Mouse (Mus musculus) heart, embryonic 11.5 days (tissue): ENCODE measurements around the gene Slc30a2. TPM values are rescaled to one million over a fixed set of nuclear protein-coding genes. Genes with fewer than 3 reads are reported as not detected.

ENCODE experiments used
- ATAC-seq: fragments of 200-750 bp; cut with Nextera tagmentation; replicated peaks from 2 replicates; pipeline ENCODE4 v1.8.0; 2017; ENCODE audit warnings: moderate library complexity; ENCODE audit not compliant: insufficient number of reproducible peaks, low FRiP score, low TSS enrichment
- H3K27ac ChIP-seq: fragments of 300-500 bp; sonication (generic); 2 replicates; pipeline ENCODE4 v1.5.1; 2014; ENCODE audit warnings: mild to moderate bottlenecking, low read depth, low read length
- H3K27me3 ChIP-seq: fragments of 300-500 bp; sonication (generic); 2 replicates; pipeline ENCODE4 v1.6.1; 2014; ENCODE audit warnings: mild to moderate bottlenecking, low read length, mixed read lengths; ENCODE audit not compliant: control insufficient read depth, insufficient read depth
- H3K36me3 ChIP-seq: fragments of 300-500 bp; sonication (generic); 2 replicates; pipeline ENCODE4 v1.6.1; 2014; ENCODE audit warnings: mild to moderate bottlenecking, low read length, moderate library complexity, mixed read lengths; ENCODE audit not compliant: control insufficient read depth, insufficient read depth
- H3K4me1 ChIP-seq: fragments of 300-500 bp; sonication (generic); 2 replicates; pipeline ENCODE4 v1.6.1; 2014; ENCODE audit warnings: low read length; ENCODE audit not compliant: control insufficient read depth, insufficient read depth
- H3K4me2 ChIP-seq: fragments of 300-500 bp; sonication (generic); 2 replicates; pipeline ENCODE4 v1.6.1; 2014; ENCODE audit warnings: mild to moderate bottlenecking, moderate library complexity
- H3K4me3 ChIP-seq: fragments of 300-500 bp; sonication (generic); 2 replicates; pipeline ENCODE4 v1.5.1; 2014; ENCODE audit warnings: low read depth, low read length
- H3K9ac ChIP-seq: fragments of 300-500 bp; sonication (generic); 2 replicates; pipeline ENCODE4 v1.6.1; 2014; ENCODE audit warnings: mild to moderate bottlenecking, low read depth, low read length, moderate library complexity
- H3K9me3 ChIP-seq: fragments of 300-500 bp; sonication (generic); replicated peaks from 2 replicates; pipeline ENCODE4 v1.6.1; 2016; ENCODE audit warnings: low read length; ENCODE audit not compliant: control insufficient read depth
- WGBS: fragments of 180-500 bp; shearing (Covaris S2); extraction: QIAGEN DNeasy Blood & Tissue Kit; methylation state at CpG from one replicate; pipeline ENCODE4 v1.1.7; 2014; ENCODE audit not compliant: insufficient replicate concordance; 5-methylcytosine and 5-hydroxymethylcytosine counted together
- polyA plus RNA-seq: library from polyadenylated mRNA; unstranded; fragments of >200 nt; fragmentation: Nextera tagmentation; extraction: Ambion mirVana; gene quantifications from 2 replicates; pipeline ENCODE4 v1.2.1, GENCODE M21; 2014

The Slc30a2 gene
- polyA plus RNA-seq, 1 experiment from 2014 or later = 0.26 TPM

DNA sequence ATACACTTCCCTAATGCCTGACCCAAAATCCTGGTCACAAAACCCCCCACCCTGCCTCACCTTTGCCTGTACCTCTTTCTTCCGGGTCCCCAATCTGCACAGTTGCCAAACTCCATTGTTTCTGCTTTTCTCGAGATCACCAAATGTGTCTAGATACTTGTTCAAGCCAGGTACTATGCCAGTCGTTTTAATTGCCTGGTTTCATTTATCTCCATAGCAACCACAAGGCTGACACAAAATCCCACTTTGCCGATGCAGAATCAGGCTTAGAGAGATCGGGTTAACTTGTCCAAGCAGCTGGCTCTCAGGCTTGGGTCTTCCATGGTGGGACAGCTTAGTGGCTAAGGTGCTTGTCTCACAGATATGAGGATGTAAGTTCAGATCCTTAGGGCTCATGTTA lies 57.2 kb downstream of the Slc30a2 start:
- Histone ChIP-seq H3K4me3 (no peak overlapping the region), H3K9me3 (no peaks in the 10 kb centered on the region), H3K4me1 (peaks cover 25% of the 10 kb centered on the region), H3K4me2 (no peak overlapping the region), H3K27me3 (no peaks in the 10 kb centered on the region), H3K36me3 (no peaks in the 10 kb centered on the region), H3K9ac (no peak overlapping the region), H3K27ac (no peak overlapping the region)
- 46% methylated on average over 5 of the region's 5 CpGs for WGBS
- ATAC-seq = no peak

DNA sequence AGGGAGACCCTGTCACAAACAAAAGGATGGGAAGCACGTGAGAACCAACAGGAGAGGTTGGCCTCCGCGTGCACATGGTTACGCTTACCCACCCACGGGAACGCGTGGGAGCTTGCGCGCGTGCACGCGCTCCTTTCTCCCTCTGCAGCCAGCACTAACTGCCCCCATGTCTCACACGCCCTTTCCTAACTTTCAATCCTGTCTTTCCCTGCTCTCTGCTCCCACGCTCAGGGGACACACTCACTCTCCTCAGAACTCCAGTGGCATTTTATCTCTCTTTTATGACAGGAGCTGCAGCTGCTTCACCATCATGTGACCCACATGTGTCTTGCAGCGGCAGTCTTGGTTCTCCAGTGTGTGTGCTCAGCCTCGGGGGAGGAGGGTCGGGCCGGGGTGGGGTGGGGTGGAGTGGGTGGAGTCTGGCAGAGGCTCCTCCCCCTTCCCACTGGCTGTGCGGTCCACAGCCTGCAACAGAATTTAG lies 58.2 kb downstream of the Slc30a2 start:
- 10% methylated on average over 19 of the region's 19 CpGs for WGBS
- H3K36me3 ChIP-seq = no peaks in the 10 kb centered on the region
- no peak overlapping the region for H3K27ac ChIP-seq
- peak; percentile 46; the same call in 1 of the 2 replicates for ATAC-seq
- H3K4me2 ChIP-seq = peak overlapping the region; percentile 74
- no peaks in the 10 kb centered on the region for H3K9me3 ChIP-seq
- peak overlapping the region; percentile 7; the same call in 1 of the 2 replicates for H3K9ac ChIP-seq
- no peaks in the 10 kb centered on the region for H3K27me3 ChIP-seq
- peak overlapping the region; percentile 28 for H3K4me3 ChIP-seq
- H3K4me1 ChIP-seq = peaks cover 25% of the 10 kb centered on the region

DNA sequence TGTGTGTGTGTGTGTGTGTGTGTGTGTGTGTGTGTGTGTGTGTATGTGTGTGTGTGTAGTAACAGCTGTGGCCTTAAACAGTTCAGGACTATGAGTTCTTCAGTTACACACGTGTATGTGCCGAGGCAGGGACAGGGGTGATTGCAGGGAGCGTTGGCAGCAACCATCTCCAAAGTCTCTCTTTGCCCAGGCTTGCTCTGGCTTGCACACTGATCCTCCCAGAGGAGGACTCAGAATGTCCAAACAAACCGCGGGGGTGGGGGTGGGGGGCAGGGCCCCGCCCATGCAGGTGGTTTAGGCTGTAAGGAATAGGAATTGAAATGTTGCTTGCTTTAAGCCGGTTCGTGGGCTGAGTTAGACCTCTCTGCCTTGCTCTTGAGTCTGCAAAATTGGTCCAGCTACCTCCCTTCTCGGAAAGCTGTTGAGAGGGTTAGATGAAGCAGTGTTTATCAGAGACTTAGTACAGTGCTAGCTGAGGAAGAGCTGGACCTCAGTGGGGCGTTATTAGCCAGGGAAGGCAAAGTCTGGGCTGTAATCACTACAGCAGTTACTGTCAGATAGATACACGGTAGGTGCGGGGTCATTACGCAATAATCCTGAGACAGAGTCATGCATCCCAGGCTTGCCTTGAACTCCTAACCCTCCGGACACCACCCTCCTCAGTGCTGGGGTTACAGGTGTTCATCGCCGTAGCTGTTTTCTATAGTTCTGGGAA lies 59.0 kb downstream of the Slc30a2 start:
- Histone ChIP-seq H3K4me1 (peaks cover 25% of the 10 kb centered on the region), H3K9me3 (no peaks in the 10 kb centered on the region), H3K27me3 (no peaks in the 10 kb centered on the region), H3K9ac (no peak overlapping the region), H3K27ac (no peak overlapping the region), H3K36me3 (no peaks in the 10 kb centered on the region), H3K4me3 (peak overlapping the region; percentile 28; the same call in 1 of the 2 replicates), H3K4me2 (peak overlapping the region; percentile 74)
- WGBS = 65% methylated on average over 16 of the region's 16 CpGs
- no peak for ATAC-seq

DNA sequence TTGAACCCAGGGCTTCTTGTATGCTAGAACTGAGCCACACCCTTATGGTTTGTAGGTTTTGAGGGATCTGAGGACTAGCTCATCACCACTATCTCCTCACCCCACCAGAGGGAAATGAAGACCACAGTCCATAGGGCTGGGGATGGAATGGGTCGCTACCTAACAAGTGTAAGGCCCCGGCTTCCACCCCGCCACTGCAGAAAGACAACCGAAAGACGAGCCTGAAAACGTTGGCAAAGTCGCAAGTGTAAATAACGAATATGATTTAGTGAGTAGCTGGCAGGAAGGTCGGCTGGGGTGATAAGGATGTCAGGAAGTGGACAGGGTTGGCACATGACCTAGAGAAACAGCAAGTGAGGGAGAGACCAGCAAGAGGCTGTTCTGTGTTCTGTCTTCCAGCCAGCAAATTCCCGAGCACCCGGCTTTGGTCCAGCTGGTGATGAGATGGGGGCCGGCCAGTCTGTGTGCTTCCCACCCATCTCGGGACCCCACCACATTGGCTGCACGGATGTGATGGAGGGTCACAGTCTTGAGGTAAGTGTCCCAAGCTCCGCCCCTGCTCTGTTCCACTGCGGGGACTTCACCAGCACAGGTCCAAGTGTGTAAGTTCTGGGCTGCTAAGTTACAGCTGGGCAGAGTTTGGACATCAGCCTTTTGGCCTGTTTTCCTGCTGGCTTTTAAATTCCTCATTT lies 59.7 kb downstream of the Slc30a2 start:
- no peaks in the 10 kb centered on the region for H3K27me3 ChIP-seq

DNA sequence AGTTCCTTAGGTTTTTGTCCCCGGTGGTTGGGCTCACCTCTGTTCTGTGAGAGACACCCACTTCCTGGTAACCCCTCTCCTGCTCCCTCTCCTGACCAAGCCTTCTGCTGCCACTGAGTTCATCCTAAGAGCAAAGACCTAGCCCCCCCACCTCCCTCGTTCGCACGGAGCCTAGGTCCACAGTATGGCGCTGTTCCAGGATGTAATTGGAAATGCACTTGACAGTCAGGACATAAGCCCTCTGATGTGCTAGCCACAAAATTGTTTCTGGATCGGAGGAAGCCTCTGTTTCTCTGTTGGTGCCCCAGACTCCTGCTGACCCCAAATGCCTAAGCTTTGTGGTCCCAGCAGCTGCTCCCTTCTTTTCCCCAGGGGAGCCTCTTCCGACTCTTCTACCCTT lies 60.7 kb downstream of the Slc30a2 start:
- H3K4me2 ChIP-seq = no peak overlapping the region
- no peaks in the 10 kb centered on the region for H3K36me3 ChIP-seq
- peaks cover 18% of the 10 kb centered on the region for H3K4me1 ChIP-seq
- no peaks in the 10 kb centered on the region for H3K9me3 ChIP-seq
- WGBS = 53% methylated on average over 7 of the region's 7 CpGs
- H3K9ac ChIP-seq = no peak overlapping the region
- no peak overlapping the region for H3K27ac ChIP-seq
- no peak for ATAC-seq
- no peaks in the 10 kb centered on the region for H3K27me3 ChIP-seq
- no peak overlapping the region for H3K4me3 ChIP-seq

More for the DNA sequence above, 59.7 kb downstream of the Slc30a2 start:
- 49% methylated on average over 16 of the region's 16 CpGs for WGBS
- H3K4me2 ChIP-seq = no peak overlapping the region
- H3K4me1 ChIP-seq = peaks cover 18% of the 10 kb centered on the region
- H3K27ac ChIP-seq = no peak overlapping the region
- no peak overlapping the region for H3K9ac ChIP-seq
- 0 out of 2 replicates have a peak, but pooled peaks have one; percentile 37 for ATAC-seq
- no peak overlapping the region for H3K4me3 ChIP-seq
- H3K36me3 ChIP-seq = no peaks in the 10 kb centered on the region
- H3K9me3 ChIP-seq = no peaks in the 10 kb centered on the region

Other genes with a start within 250 kb of the Slc30a2 start
- gene Cd52, start 248.1 kb upstream of the Slc30a2 start, polyA plus RNA-seq = 3.9 and 6.2 TPM in 2 replicates
- gene Ubxn11, start 240.6 kb upstream of the Slc30a2 start, polyA plus RNA-seq = 2.0 and 3.2 TPM in 2 replicates
- gene Sh3bgrl3, start 214.4 kb upstream of the Slc30a2 start, polyA plus RNA-seq = 179 and 220 TPM in 2 replicates
- gene Cep85, start 156.1 kb upstream of the Slc30a2 start, polyA plus RNA-seq = 23.1 and 27.9 TPM in 2 replicates
- gene Gm7534, start 140.2 kb upstream of the Slc30a2 start, polyA plus RNA-seq = not detected in 2 replicates
- not detected in 2 replicates for gene Catsper4, start 115.8 kb upstream of the Slc30a2 start, polyA plus RNA-seq
- gene Cnksr1, start 104.8 kb upstream of the Slc30a2 start, polyA plus RNA-seq = 0.63 and 0.97 TPM in 2 replicates
- 0.23 TPM in 1 of 2 replicates, not detected in the other for gene E130218I03Rik, start 99.5 kb upstream of the Slc30a2 start, polyA plus RNA-seq
- gene Zfp593, start 97.6 kb upstream of the Slc30a2 start, polyA plus RNA-seq = 11.5 and 12.4 TPM in 2 replicates
- not detected in 2 replicates for gene Gm30191, start 96.2 kb upstream of the Slc30a2 start, polyA plus RNA-seq
- gene Grrp1, start 89.1 kb upstream of the Slc30a2 start, polyA plus RNA-seq = 3.7 and 4.4 TPM in 2 replicates
- gene Pdik1l, start 55.3 kb upstream of the Slc30a2 start, polyA plus RNA-seq = 13.7 and 16.3 TPM in 2 replicates
- 21.6 and 22.1 TPM in 2 replicates for gene Trim63, start 28.1 kb upstream of the Slc30a2 start, polyA plus RNA-seq
- 2.0 and 2.7 TPM in 2 replicates for gene Extl1, start 40.7 kb downstream of the Slc30a2 start, polyA plus RNA-seq
- gene Pafah2, start 53.1 kb downstream of the Slc30a2 start, polyA plus RNA-seq = 11.7 and 11.8 TPM in 2 replicates
- 962 and 991 TPM in 2 replicates for gene Stmn1, start 125.1 kb downstream of the Slc30a2 start, polyA plus RNA-seq
- gene Paqr7, start 153.5 kb downstream of the Slc30a2 start, polyA plus RNA-seq = 4.2 and 4.8 TPM in 2 replicates
- gene Aunip, start 167.8 kb downstream of the Slc30a2 start, polyA plus RNA-seq = 5.6 and 6.6 TPM in 2 replicates
- gene Mtfr1l, start 192.2 kb downstream of the Slc30a2 start, polyA plus RNA-seq = 167 and 177 TPM in 2 replicates
- gene Selenon, start 209.0 kb downstream of the Slc30a2 start, polyA plus RNA-seq = 22.4 and 25.3 TPM in 2 replicates